Mouse (Mus musculus): Measurements from ENCODE around the gene Actr8. TPM values are rescaled to one million over a fixed set of nuclear protein-coding genes. Genes with fewer than 3 reads are reported as not detected.

The Actr8 gene
- polyA plus RNA-seq, 1 experiment from 2014 or later = 51.0 TPM

- H3K4me1 ChIP-seq (replicated peaks; ENCODE audit: control insufficient read depth, insufficient read depth, low read length) = no peaks in the 10 kb centered on the region
- WGBS = 93% methylated on average over 6 of the region's 6 CpGs
- H3K36me3 ChIP-seq (ENCODE audit: control insufficient read depth, insufficient read depth, low read length) = no peaks in the 10 kb centered on the region
- no peak overlapping the region for H3K27ac ChIP-seq (ENCODE audit: low read depth)
- H3K9me3 ChIP-seq (ENCODE audit: control insufficient read depth, low read length) = no peaks in the 10 kb centered on the region
- H3K9ac ChIP-seq (ENCODE audit: low read length) = no peak overlapping the region
- H3K4me3 ChIP-seq (ENCODE audit: low read depth, low read length) = no peak overlapping the region
- H3K4me2 ChIP-seq (ENCODE audit: low read length) = no peak overlapping the region
- no peak for DNase-seq (ENCODE audit: low spot score)
- ATAC-seq (replicated peaks; ENCODE audit: low FRiP score, low TSS enrichment, low read depth) = no peak
- H3K27me3 ChIP-seq (replicated peaks; ENCODE audit: control insufficient read depth, insufficient read depth, low read length) = no peaks in the 10 kb centered on the region
Measured at GRCm38 (mm10) chr14:30018846-30019245, 40.7 kb downstream of the Actr8 start.

- no peak overlapping the region for H3K27ac ChIP-seq (ENCODE audit: low read depth)
- DNase-seq (ENCODE audit: low spot score) (no peak), ATAC-seq (replicated peaks; ENCODE audit: low FRiP score, low TSS enrichment, low read depth) (no peak)
- WGBS = 90% methylated on average over 8 of the region's 8 CpGs
- H3K27me3 ChIP-seq (replicated peaks; ENCODE audit: control insufficient read depth, insufficient read depth, low read length) = no peaks in the 10 kb centered on the region
- H3K36me3 ChIP-seq (ENCODE audit: control insufficient read depth, insufficient read depth, low read length) = no peaks in the 10 kb centered on the region
- H3K9me3 ChIP-seq (ENCODE audit: control insufficient read depth, low read length) = no peaks in the 10 kb centered on the region
- H3K4me1 ChIP-seq (replicated peaks; ENCODE audit: control insufficient read depth, insufficient read depth, low read length) = no peaks in the 10 kb centered on the region
- H3K4me2 ChIP-seq (ENCODE audit: low read length) = no peak overlapping the region
- no peak overlapping the region for H3K4me3 ChIP-seq (ENCODE audit: low read depth, low read length)
- no peak overlapping the region for H3K9ac ChIP-seq (ENCODE audit: low read length)
Measured at GRCm38 (mm10) chr14:30019375-30019774, 41.2 kb downstream of the Actr8 start.

- no peaks in the 10 kb centered on the region for H3K9me3 ChIP-seq (ENCODE audit: control insufficient read depth, low read length)
- H3K27ac ChIP-seq (ENCODE audit: low read depth) = no peak overlapping the region
- H3K9ac ChIP-seq (ENCODE audit: low read length) = no peak overlapping the region
- H3K4me1 ChIP-seq (replicated peaks; ENCODE audit: control insufficient read depth, insufficient read depth, low read length) = no peaks in the 10 kb centered on the region
- H3K36me3 ChIP-seq (ENCODE audit: control insufficient read depth, insufficient read depth, low read length) = no peaks in the 10 kb centered on the region
- no peaks in the 10 kb centered on the region for H3K27me3 ChIP-seq (replicated peaks; ENCODE audit: control insufficient read depth, insufficient read depth, low read length)
- no peak overlapping the region for H3K4me3 ChIP-seq (ENCODE audit: low read depth, low read length)
- H3K4me2 ChIP-seq (ENCODE audit: low read length) = no peak overlapping the region
- WGBS = 57% methylated on average over 9 of the region's 9 CpGs
- DNase-seq (ENCODE audit: low spot score) (no peak), ATAC-seq (replicated peaks; ENCODE audit: low FRiP score, low TSS enrichment, low read depth) (no peak)
Measured at GRCm38 (mm10) chr14:30019792-30020575, 41.8 kb downstream of the Actr8 start.

- WGBS = 90% methylated on average over 6 of the region's 6 CpGs
- H3K9me3 ChIP-seq (ENCODE audit: control insufficient read depth, low read length) = no peaks in the 10 kb centered on the region
- no peak overlapping the region for H3K4me3 ChIP-seq (ENCODE audit: low read depth, low read length)
- no peaks in the 10 kb centered on the region for H3K4me1 ChIP-seq (replicated peaks; ENCODE audit: control insufficient read depth, insufficient read depth, low read length)
- no peaks in the 10 kb centered on the region for H3K36me3 ChIP-seq (ENCODE audit: control insufficient read depth, insufficient read depth, low read length)
- H3K27ac ChIP-seq (ENCODE audit: low read depth) = no peak overlapping the region
- H3K4me2 ChIP-seq (ENCODE audit: low read length) = no peak overlapping the region
- H3K9ac ChIP-seq (ENCODE audit: low read length) = no peak overlapping the region
- DNase-seq (ENCODE audit: low spot score) (no peak), ATAC-seq (replicated peaks; ENCODE audit: low FRiP score, low TSS enrichment, low read depth) (no peak)
- no peaks in the 10 kb centered on the region for H3K27me3 ChIP-seq (replicated peaks; ENCODE audit: control insufficient read depth, insufficient read depth, low read length)
Measured at GRCm38 (mm10) chr14:30022471-30022870, 44.3 kb downstream of the Actr8 start.

- ATAC-seq (replicated peaks; ENCODE audit: low FRiP score, low TSS enrichment, low read depth) (no peak), DNase-seq (ENCODE audit: low spot score) (no peak)
- Histone ChIP-seq H3K27ac (ENCODE audit: low read depth) (no peak overlapping the region), H3K4me3 (ENCODE audit: low read depth, low read length) (no peak overlapping the region), H3K9me3 (ENCODE audit: control insufficient read depth, low read length) (no peaks in the 10 kb centered on the region), H3K27me3 (replicated peaks; ENCODE audit: control insufficient read depth, insufficient read depth, low read length) (no peaks in the 10 kb centered on the region), H3K36me3 (ENCODE audit: control insufficient read depth, insufficient read depth, low read length) (no peaks in the 10 kb centered on the region), H3K9ac (ENCODE audit: low read length) (no peak overlapping the region), H3K4me2 (ENCODE audit: low read length) (no peak overlapping the region), H3K4me1 (replicated peaks; ENCODE audit: control insufficient read depth, insufficient read depth, low read length) (no peaks in the 10 kb centered on the region)
- WGBS = 40% methylated on average over 7 of the region's 7 CpGs
Measured at GRCm38 (mm10) chr14:30024387-30024786, 46.2 kb downstream of the Actr8 start.

GRCm38 (mm10) chr14:30027378-30027777 is 49.2 kb downstream of the Actr8 start:
- no peaks in the 10 kb centered on the region for H3K27me3 ChIP-seq (replicated peaks; ENCODE audit: control insufficient read depth, insufficient read depth, low read length)
- no peaks in the 10 kb centered on the region for H3K9me3 ChIP-seq (ENCODE audit: control insufficient read depth, low read length)
- no peaks in the 10 kb centered on the region for H3K4me1 ChIP-seq (replicated peaks; ENCODE audit: control insufficient read depth, insufficient read depth, low read length)
- H3K9ac ChIP-seq (ENCODE audit: low read length) = no peak overlapping the region
- no peak overlapping the region for H3K4me3 ChIP-seq (ENCODE audit: low read depth, low read length)
- DNase-seq (ENCODE audit: low spot score) (no peak), ATAC-seq (replicated peaks; ENCODE audit: low FRiP score, low TSS enrichment, low read depth) (no peak)
- H3K4me2 ChIP-seq (ENCODE audit: low read length) = no peak overlapping the region
- no peaks in the 10 kb centered on the region for H3K36me3 ChIP-seq (ENCODE audit: control insufficient read depth, insufficient read depth, low read length)
- WGBS = 63% methylated on average over 2 of the region's 2 CpGs
- no peak overlapping the region for H3K27ac ChIP-seq (ENCODE audit: low read depth)

- H3K4me3 ChIP-seq (ENCODE audit: low read depth, low read length) = no peak overlapping the region
- no peaks in the 10 kb centered on the region for H3K9me3 ChIP-seq (ENCODE audit: control insufficient read depth, low read length)
- no peaks in the 10 kb centered on the region for H3K4me1 ChIP-seq (replicated peaks; ENCODE audit: control insufficient read depth, insufficient read depth, low read length)
- H3K4me2 ChIP-seq (ENCODE audit: low read length) = no peak overlapping the region
- H3K27ac ChIP-seq (ENCODE audit: low read depth) = no peak overlapping the region
- WGBS = 65% methylated on average over 8 of the region's 8 CpGs
- DNase-seq (ENCODE audit: low spot score) = no peak
- no peak overlapping the region for H3K9ac ChIP-seq (ENCODE audit: low read length)
- H3K27me3 ChIP-seq (replicated peaks; ENCODE audit: control insufficient read depth, insufficient read depth, low read length) = no peaks in the 10 kb centered on the region
- H3K36me3 ChIP-seq (ENCODE audit: control insufficient read depth, insufficient read depth, low read length) = no peaks in the 10 kb centered on the region
- ATAC-seq (replicated peaks; ENCODE audit: low FRiP score, low TSS enrichment, low read depth) = no peak
Measured at GRCm38 (mm10) chr14:30033405-30033804, 55.3 kb downstream of the Actr8 start.

GRCm38 (mm10) chr14:30038431-30038830 is 60.3 kb downstream of the Actr8 start:
- H3K9ac ChIP-seq (ENCODE audit: low read length) = no peak overlapping the region
- H3K36me3 ChIP-seq (ENCODE audit: control insufficient read depth, insufficient read depth, low read length) = no peaks in the 10 kb centered on the region; the same call in 1 of the 2 replicates
- no peaks in the 10 kb centered on the region for H3K27me3 ChIP-seq (replicated peaks; ENCODE audit: control insufficient read depth, insufficient read depth, low read length)
- H3K4me1 ChIP-seq (replicated peaks; ENCODE audit: control insufficient read depth, insufficient read depth, low read length) = no peaks in the 10 kb centered on the region
- no peak overlapping the region for H3K4me2 ChIP-seq (ENCODE audit: low read length)
- 92% methylated on average over 18 of the region's 18 CpGs for WGBS
- ATAC-seq (replicated peaks; ENCODE audit: low FRiP score, low TSS enrichment, low read depth) = no peak
- DNase-seq (ENCODE audit: low spot score) = no peak
- H3K27ac ChIP-seq (ENCODE audit: low read depth) = no peak overlapping the region
- no peaks in the 10 kb centered on the region for H3K9me3 ChIP-seq (ENCODE audit: control insufficient read depth, low read length)
- no peak overlapping the region for H3K4me3 ChIP-seq (ENCODE audit: low read depth, low read length)

GRCm38 (mm10) chr14:30039413-30039812 is 61.3 kb downstream of the Actr8 start:
- no peak overlapping the region for H3K9ac ChIP-seq (ENCODE audit: low read length)
- no peaks in the 10 kb centered on the region for H3K27me3 ChIP-seq (replicated peaks; ENCODE audit: control insufficient read depth, insufficient read depth, low read length)
- H3K4me2 ChIP-seq (ENCODE audit: low read length) = no peak overlapping the region
- no peaks in the 10 kb centered on the region for H3K9me3 ChIP-seq (ENCODE audit: control insufficient read depth, low read length)
- WGBS = 73% methylated on average over 4 of the region's 4 CpGs
- no peak for DNase-seq (ENCODE audit: low spot score)
- no peak overlapping the region for H3K27ac ChIP-seq (ENCODE audit: low read depth)
- ATAC-seq (replicated peaks; ENCODE audit: low FRiP score, low TSS enrichment, low read depth) = no peak
- no peak overlapping the region for H3K4me3 ChIP-seq (ENCODE audit: low read depth, low read length)
- H3K4me1 ChIP-seq (replicated peaks; ENCODE audit: control insufficient read depth, insufficient read depth, low read length) = no peaks in the 10 kb centered on the region
- H3K36me3 ChIP-seq (ENCODE audit: control insufficient read depth, insufficient read depth, low read length) = no peaks in the 10 kb centered on the region; the same call in 1 of the 2 replicates
